Mouse (Mus musculus) brain, embryonic 14.5 days (tissue): ENCODE measurements around the gene Ano2.

Experiments used
- CTCF ChIP-seq: fragments of 200-500 bp; IDR thresholded peaks from 2 replicates; pipeline ENCODE4 v1.5.1; 2012; ENCODE audit warnings: inconsistent platforms, mild to moderate bottlenecking, moderate library complexity, borderline replicate concordance; ENCODE audit not compliant: insufficient read depth, insufficient read length; ENCODE audit errors: extremely low read depth
- POLR2A ChIP-seq: fragments of 200-500 bp; IDR thresholded peaks from 2 replicates; pipeline ENCODE4 v1.6.1; 2012; ENCODE audit warnings: mild to moderate bottlenecking, inconsistent platforms, borderline replicate concordance; ENCODE audit not compliant: poor library complexity, insufficient read depth, insufficient read length, severe bottlenecking; ENCODE audit errors: extremely low read depth

DNA sequence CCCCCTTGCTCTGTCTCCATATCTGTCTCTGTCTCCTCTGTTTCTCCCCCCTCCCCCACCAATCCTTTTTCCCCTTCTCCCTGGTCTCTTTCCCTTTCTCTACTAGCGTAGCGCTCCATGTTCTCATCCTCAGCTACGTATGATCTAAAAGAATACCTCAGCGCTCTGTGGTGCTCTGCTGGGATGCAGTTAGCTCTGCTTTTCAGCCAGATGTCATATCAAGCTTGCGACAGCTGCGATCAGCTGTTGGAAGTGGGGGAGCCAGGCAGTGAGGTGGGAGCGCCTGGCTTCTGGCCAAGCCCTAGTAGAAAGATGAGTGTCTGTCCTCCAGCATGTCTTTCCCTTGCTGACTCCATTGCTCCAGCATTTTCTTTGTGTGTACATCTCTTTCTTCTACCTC lies 344.5 kb downstream of the Ano2 start:
- TF ChIP-seq POLR2A (no peak), CTCF (no peak)
